In the genomic region with DNA sequence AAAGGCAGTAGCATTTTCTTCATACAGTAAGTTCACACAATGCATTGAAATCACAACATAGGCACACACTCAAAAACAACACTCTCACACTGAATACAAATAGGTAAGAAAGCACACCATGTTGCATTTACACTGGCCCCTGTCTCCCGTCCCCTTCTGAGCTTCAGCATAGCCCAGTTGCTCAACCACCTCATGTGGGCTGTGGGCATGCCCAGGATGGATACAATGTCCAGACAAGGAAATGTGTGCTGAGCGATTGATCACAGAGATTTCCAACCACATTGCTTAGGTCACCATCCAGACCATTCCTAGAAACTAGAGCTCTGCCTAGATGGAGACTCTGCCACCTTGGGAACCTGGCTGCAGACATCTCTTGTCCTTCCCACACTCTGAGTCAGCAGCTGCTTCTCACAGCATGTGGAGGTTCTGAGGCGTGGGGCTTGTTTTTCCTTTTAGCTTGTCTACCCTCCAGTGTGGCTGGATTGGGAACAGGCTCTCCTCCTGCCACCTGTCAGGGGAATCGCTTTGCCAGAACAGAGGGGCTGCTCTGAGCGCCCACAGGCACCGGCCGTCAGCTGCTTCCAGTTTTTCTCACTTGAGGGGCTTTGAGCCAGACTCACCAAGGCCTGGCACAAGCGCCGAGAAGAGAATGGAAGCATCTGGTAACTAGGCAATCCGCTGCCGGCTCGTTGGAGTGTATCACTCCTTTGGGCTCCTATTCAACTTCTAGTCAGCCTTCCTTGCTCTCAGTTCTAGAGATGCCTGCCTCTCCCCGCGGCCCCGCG, we compare ENCODE assay signal across 8 mouse cellular contexts.
DNase-seq lines count a peak whose midpoint lies in the region; ATAC-seq and TF ChIP-seq lines count a peak whose summit lies in the region.

No protein-coding gene starts in this region.

- H3K4me1 ChIP-seq in heart, adult 2 months (ENCODE audit: control insufficient read depth, insufficient read depth, low read length), result no peaks in the 10 kb centered on the region; the same call in 1 of the 2 replicates
- H3K4me1 ChIP-seq in kidney, embryonic 14.5 days (ENCODE audit: control insufficient read depth, insufficient read depth, low read length), result no peaks in the 10 kb centered on the region

- H3K27me3 ChIP-seq in heart, adult 2 months (ENCODE audit: control insufficient read depth, insufficient read depth, low read length), result no peaks in the 10 kb centered on the region
- H3K27me3 ChIP-seq in kidney, embryonic 14.5 days (ENCODE audit: control insufficient read depth, insufficient read depth, low read length), result no peaks in the 10 kb centered on the region

- intact Hi-C loops in heart, adult 2 months (cut with DNase I), result no loop called here

- TF ChIP-seq CTCF in heart, adult 2 months (IDR thresholded peaks at IDR 0.05), result no peak

- no peak overlapping the region for H3K9ac ChIP-seq in heart, adult 2 months (ENCODE audit: low read depth, low read length)
- no peak overlapping the region for H3K9ac ChIP-seq in kidney, embryonic 14.5 days (ENCODE audit: low read depth, low read length)

- H3K79me2 ChIP-seq in heart, adult 2 months (replicated peaks; ENCODE audit: control insufficient read depth, insufficient read depth, low read length), result no peaks in the 10 kb centered on the region

- ATAC-seq in kidney, embryonic 14.5 days (ENCODE audit: low FRiP score, low TSS enrichment), result no peak
- no peak for ATAC-seq in megakaryocyte, adult 5-6 weeks (ENCODE audit: poor library complexity, severe bottlenecking)

- TF ChIP-seq EP300 in heart, adult 2 months (IDR thresholded peaks at IDR 0.05; ENCODE audit: insufficient read depth, low read depth, low read length), result no peak

- H3K9me3 ChIP-seq in kidney, embryonic 14.5 days (ENCODE audit: control insufficient read depth, low read length), result no peaks in the 10 kb centered on the region

- no peaks in the 10 kb centered on the region for H3K36me3 ChIP-seq in heart, adult 2 months (ENCODE audit: control insufficient read depth, insufficient read depth, low read length)
- H3K36me3 ChIP-seq in kidney, embryonic 14.5 days (ENCODE audit: control insufficient read depth, insufficient read depth, low read length), result no peaks in the 10 kb centered on the region

- peak; percentile 9 for DNase-seq in 3134 (ENCODE audit: extremely low read depth, insufficient read length, low spot score)
- DNase-seq in cerebellum, adult 8-10 months, result peak; percentile 44
- peak; percentile 25 to 36 for DNase-seq in heart, adult 2 months
- peak; percentile 93 for DNase-seq in layer of hippocampus, adult 9-11 months
- peak; percentile 43 for DNase-seq in lung, postnatal 14 days
- no peak for DNase-seq in adrenal gland, postnatal 14 days

- H3K4me3 ChIP-seq in heart, adult 2 months, result no peak overlapping the region
- no peak overlapping the region for H3K4me3 ChIP-seq in kidney, embryonic 14.5 days (ENCODE audit: low read length)

- TF ChIP-seq POLR2A in heart, adult 2 months (IDR thresholded peaks at IDR 0.05; ENCODE audit: insufficient read depth, low read depth, low read length), result no peak

- WGBS in heart, adult 2 months, result 59% methylated on average over 16 of the region's 16 CpGs
- WGBS in kidney, embryonic 14.5 days, result 73% methylated on average over 16 of the region's 16 CpGs

- H3K4me2 ChIP-seq in kidney, embryonic 14.5 days (replicated peaks; ENCODE audit: low read depth, low read length), result no peak overlapping the region

- H3K27ac ChIP-seq in heart, adult 2 months, result no peak overlapping the region
- H3K27ac ChIP-seq in kidney, embryonic 14.5 days (ENCODE audit: low read depth, low read length), result no peak overlapping the region
